ENCODE assay signal across 21 mouse cellular contexts in genomic region chr9:54560831-54561601, GRCm38 (mm10). TPM values are rescaled to one million over a fixed set of nuclear protein-coding genes. Genes with fewer than 3 reads are reported as not detected.
A peak's percentile ranks its signal among the peaks of the same experiment; 100 is the strongest.
DNase-seq lines count a peak whose midpoint lies in the region; ATAC-seq and TF ChIP-seq lines count a peak whose summit lies in the region.
"Had no signal": no experiment of that assay in that cellular context is flagged by ENCODE, and none has a peak within 500 bp of the region (broad histone marks: within the 10 kb centered on the region; RNA-seq: fewer than 3 reads in every experiment).

No protein-coding gene starts in this region.

- no peak overlapping the region; the same call in 1 of the 2 replicates for H3K9ac ChIP-seq in hindbrain, postnatal 0 days (replicated peaks; ENCODE audit: low read length)
- H3K9ac ChIP-seq in hindbrain, embryonic 12.5 days: no peak overlapping the region

- intact Hi-C loops in gastrocnemius, postnatal 36 days (cut with DNase I): loop anchor here (2.0 kb wide), 1 partner anchor 26 kb away; the partner anchor contains the start of gene Idh3a

- no peak for TF ChIP-seq CTCF in hindbrain, postnatal 0 days (IDR thresholded peaks at IDR 0.05; ENCODE audit: low read depth)
- TF ChIP-seq CTCF in E14TG2a.4 (conservative IDR thresholded peaks at IDR 0.05; ENCODE audit: low read length): no peak

- H3K27ac ChIP-seq in hindbrain, postnatal 0 days: peak overlapping the region; percentile 41; the same call in 1 of the 2 replicates
- H3K27ac ChIP-seq in hindbrain, embryonic 12.5 days: no peak overlapping the region
- H3K27ac ChIP-seq: limb, embryonic 13.5 days; liver, embryonic 13.5 days; neural tube, embryonic 12.5 days had no signal

- no peaks in the 10 kb centered on the region for H3K36me3 ChIP-seq in hindbrain, postnatal 0 days (ENCODE audit: insufficient read depth, low read length)
- no peaks in the 10 kb centered on the region for H3K36me3 ChIP-seq in hindbrain, embryonic 12.5 days
- no peaks in the 10 kb centered on the region for H3K36me3 ChIP-seq in E14TG2a.4 (ENCODE audit: insufficient read depth, low read length)
- H3K36me3 ChIP-seq: hindbrain, embryonic 10.5 days; limb, embryonic 13.5 days; liver, embryonic 13.5 days; neural tube, embryonic 12.5 days had no signal

- WGBS in hindbrain, postnatal 0 days: 87% methylated on average over 8 of the region's 8 CpGs
- WGBS in hindbrain, embryonic 12.5 days: 86% methylated on average over 8 of the region's 8 CpGs

- no peak overlapping the region for H3K4me3 ChIP-seq in hindbrain, postnatal 0 days (ENCODE audit: low read length)
- H3K4me3 ChIP-seq in hindbrain, embryonic 12.5 days: no peak overlapping the region
- H3K4me3 ChIP-seq in E14TG2a.4 (replicated peaks; ENCODE audit: low read length): peak overlapping the region; percentile 57

- H3K4me1 ChIP-seq in hindbrain, postnatal 0 days (ENCODE audit: insufficient read depth, low read length): no peaks in the 10 kb centered on the region
- H3K4me1 ChIP-seq in hindbrain, embryonic 12.5 days: peaks cover 5% of the 10 kb centered on the region; the same call in 1 of the 2 replicates
- peaks cover 14% of the 10 kb centered on the region for H3K4me1 ChIP-seq in E14TG2a.4 (replicated peaks; ENCODE audit: low read depth, low read length)
- H3K4me1 ChIP-seq: neural tube, embryonic 12.5 days had no signal

- no peak overlapping the region for H3K4me2 ChIP-seq in hindbrain, postnatal 0 days (ENCODE audit: low read depth, low read length)
- H3K4me2 ChIP-seq in hindbrain, embryonic 12.5 days (replicated peaks): no peak overlapping the region

- no peak for ATAC-seq in hindbrain, postnatal 0 days
- no peak; the same call in 1 of the 2 replicates for ATAC-seq in hindbrain, embryonic 12.5 days (ENCODE audit: low FRiP score)

- DNase-seq in gastrocnemius, adult 18-20 months (ENCODE audit: low spot score): peak; percentile 60
- DNase-seq in gastrocnemius, postnatal 36 days: no peak
- no peak for DNase-seq in hindbrain, postnatal 0 days (ENCODE audit: low spot score)
- DNase-seq in ZHBTc4 (ENCODE audit: low read depth, low spot score): peak; percentile 9
- DNase-seq in right cerebral cortex, postnatal 14 days: no peak
- DNase-seq: thymus, adult 2 months had no signal

- no peaks in the 10 kb centered on the region for H3K27me3 ChIP-seq in hindbrain, postnatal 0 days (ENCODE audit: insufficient read depth, low read length)
- H3K27me3 ChIP-seq in hindbrain, embryonic 12.5 days: peaks cover 7% of the 10 kb centered on the region; the same call in 1 of the 2 replicates
- peaks cover 35% of the 10 kb centered on the region for H3K27me3 ChIP-seq in E14TG2a.4 (ENCODE audit: insufficient read depth, low read length)
- H3K27me3 ChIP-seq: limb, embryonic 13.5 days; neural tube, embryonic 12.5 days had no signal

- no peaks in the 10 kb centered on the region for H3K9me3 ChIP-seq in hindbrain, postnatal 0 days (ENCODE audit: low read length)
- no peaks in the 10 kb centered on the region for H3K9me3 ChIP-seq in hindbrain, embryonic 12.5 days (replicated peaks)
- no peaks in the 10 kb centered on the region for H3K9me3 ChIP-seq in E14TG2a.4 (ENCODE audit: low read length)
- H3K9me3 ChIP-seq: hindbrain, embryonic 10.5 days; limb, embryonic 13.5 days; liver, embryonic 13.5 days; neural tube, embryonic 12.5 days had no signal

RNA-seq across cellular contexts. Expression of gene Cib2, which starts 1.0 kb away (rescaled TPM):
- total RNA-seq in gastrocnemius, adult 18-20 months (2021): 100 to 1,000 TPM; 111 to 121 TPM
- total RNA-seq in gastrocnemius, postnatal 36 days (2021): 100 to 1,000 TPM; 113 to 142 TPM
- total RNA-seq in hindbrain, postnatal 0 days (2014; rRNA removed): 43.4 and 53.8 TPM in 2 replicates
- 88.1 and 89.9 TPM in 2 replicates for polyA plus RNA-seq in hindbrain, postnatal 0 days (2015; fragmentation: Nextera tagmentation; extraction: Ambion mirVana)
- 23.5 and 24.7 TPM in 2 replicates for polyA plus RNA-seq in hindbrain, embryonic 12.5 days (2016; fragmentation: Nextera tagmentation; extraction: Ambion mirVana)

RNA-seq across cellular contexts. Expression of gene Sh2d7, which starts 22.2 kb away (rescaled TPM):
- total RNA-seq in gastrocnemius, adult 18-20 months (2021): not detected
- total RNA-seq in gastrocnemius, postnatal 36 days (2021): not detected
- total RNA-seq in hindbrain, postnatal 0 days (2014; rRNA removed): not detected in 2 replicates
- 0.09 TPM in 1 of 2 replicates, not detected in the other for polyA plus RNA-seq in hindbrain, postnatal 0 days (2015; fragmentation: Nextera tagmentation; extraction: Ambion mirVana)
- polyA plus RNA-seq in hindbrain, embryonic 12.5 days (2016; fragmentation: Nextera tagmentation; extraction: Ambion mirVana): not detected in 2 replicates
- total RNA-seq: adrenal gland, postnatal 25 days; left cerebral cortex, postnatal 10 days had no signal
- polyA plus RNA-seq: embryonic facial prominence, embryonic 14.5 days; heart, postnatal 0 days; hindbrain, embryonic 10.5 days; intestine, embryonic 16.5 days; kidney, embryonic 14.5 days; limb, embryonic 13.5 days; liver, embryonic 13.5 days; lung, embryonic 14.5 days; neural tube, embryonic 12.5 days; spleen, adult 2 months; stomach, embryonic 16.5 days had no signal

RNA-seq across cellular contexts. Expression of gene Idh3a, which starts 25.1 kb away (rescaled TPM):
- 100 to 1,000 TPM; 491 to 527 TPM for total RNA-seq in gastrocnemius, adult 18-20 months (2021)
- total RNA-seq in gastrocnemius, postnatal 36 days (2021): 100 to 1,000 TPM; 564 to 571 TPM
- total RNA-seq in hindbrain, postnatal 0 days (2014; rRNA removed): 87.8 and 94.2 TPM in 2 replicates
- 208 and 217 TPM in 2 replicates for polyA plus RNA-seq in hindbrain, postnatal 0 days (2015; fragmentation: Nextera tagmentation; extraction: Ambion mirVana)
- polyA plus RNA-seq in hindbrain, embryonic 12.5 days (2016; fragmentation: Nextera tagmentation; extraction: Ambion mirVana): 101 and 103 TPM in 2 replicates

RNA-seq across cellular contexts. Expression of gene Dmxl2, which starts 59.6 kb away (rescaled TPM):
- total RNA-seq in gastrocnemius, adult 18-20 months (2021): 1 to 10 TPM; 2.4 to 3.1 TPM
- total RNA-seq in gastrocnemius, postnatal 36 days (2021): 1 to 10 TPM; 2.6 to 2.7 TPM
- 106 and 124 TPM in 2 replicates for total RNA-seq in hindbrain, postnatal 0 days (2014; rRNA removed)
- 42.9 and 46.2 TPM in 2 replicates for polyA plus RNA-seq in hindbrain, postnatal 0 days (2015; fragmentation: Nextera tagmentation; extraction: Ambion mirVana)
- 27.1 and 27.7 TPM in 2 replicates for polyA plus RNA-seq in hindbrain, embryonic 12.5 days (2016; fragmentation: Nextera tagmentation; extraction: Ambion mirVana)

Comparison
In these comparisons a context has a peak if more than half of its experiments do, and no peak if none do; other contexts are left out.
1. DNase-seq: peak in gastrocnemius, adult 18-20 months (single experiment) and ZHBTc4 (single experiment); none in gastrocnemius, postnatal 36 days (0 of 2), hindbrain, postnatal 0 days (single experiment) and right cerebral cortex, postnatal 14 days (single experiment).